Mouse (Mus musculus): ENCODE measurements around the gene Rbm11. TPM values are rescaled to one million over a fixed set of nuclear protein-coding genes. Genes with fewer than 3 reads are reported as not detected.

The Rbm11 gene
- polyA plus RNA-seq (2016; fragmentation: Nextera tagmentation; extraction: Ambion mirVana) = 0.82 and 1.8 TPM in 2 replicates

DNA sequence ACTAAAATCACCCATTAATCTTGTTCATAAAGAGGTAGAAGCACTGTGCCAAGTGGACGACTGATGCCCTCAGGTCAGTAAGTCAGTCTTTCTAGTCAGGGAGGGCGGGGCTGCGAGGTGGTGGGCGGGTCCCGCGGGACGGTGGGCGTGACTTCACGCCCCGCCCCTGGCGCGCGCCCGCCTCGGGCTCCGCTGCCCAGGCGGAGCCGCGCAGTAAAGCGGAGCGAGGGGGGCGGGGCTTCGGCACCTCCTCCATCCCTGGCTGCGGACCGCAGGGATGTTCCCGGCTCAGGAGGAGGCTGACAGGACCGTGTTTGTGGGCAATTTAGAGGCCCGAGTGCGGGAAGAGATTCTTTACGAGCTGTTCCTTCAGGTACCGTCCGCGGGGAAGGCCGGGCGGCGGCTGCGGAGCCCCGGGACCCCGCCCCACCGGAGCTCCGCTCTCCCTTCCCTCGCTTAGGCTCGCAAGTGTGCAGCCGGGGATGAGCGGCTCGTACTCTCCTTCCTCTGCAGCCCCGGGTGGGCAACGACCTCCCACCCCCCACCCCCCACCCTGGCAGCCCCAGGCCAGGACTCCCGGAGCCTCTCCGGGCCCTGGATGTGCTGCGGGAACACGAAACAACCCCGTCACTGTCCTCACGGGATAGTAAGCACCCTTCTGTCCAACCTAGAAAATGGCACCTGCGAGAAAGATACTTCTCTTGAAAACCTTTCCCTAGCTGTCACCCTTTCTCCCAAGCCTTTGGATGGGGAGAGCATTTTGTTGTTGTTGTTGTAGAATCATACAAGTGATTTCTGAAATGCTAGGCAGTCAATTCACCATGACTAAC lies at the start of gene Rbm11:
Rbm11 (plus strand) TSS at position 174 of the 830 bp plus-strand sequence.
- Histone ChIP-seq H3K4me3 (peak within 1 kb of the TSS; percentile 66), H3K9ac (peak within 1 kb of the TSS; percentile 71), H3K4me1 (peaks cover 4% of the 10 kb centered on the region; the same call in 1 of the 2 replicates), H3K4me2 (replicated peaks) (peak within 1 kb of the TSS; percentile 75), H3K9me3 (replicated peaks) (no peaks in the 10 kb centered on the region), H3K36me3 (no peaks in the 10 kb centered on the region), H3K27me3 (no peaks in the 10 kb centered on the region; the same call in 1 of the 2 replicates), H3K27ac (0 out of 2 replicates have a peak within 1 kb of the TSS, but pooled peaks have one; percentile 30)
- peak; percentile 98 for ATAC-seq (ENCODE audit: low FRiP score)
- under 1% methylated on average over 55 of the region's 55 CpGs for WGBS

DNA sequence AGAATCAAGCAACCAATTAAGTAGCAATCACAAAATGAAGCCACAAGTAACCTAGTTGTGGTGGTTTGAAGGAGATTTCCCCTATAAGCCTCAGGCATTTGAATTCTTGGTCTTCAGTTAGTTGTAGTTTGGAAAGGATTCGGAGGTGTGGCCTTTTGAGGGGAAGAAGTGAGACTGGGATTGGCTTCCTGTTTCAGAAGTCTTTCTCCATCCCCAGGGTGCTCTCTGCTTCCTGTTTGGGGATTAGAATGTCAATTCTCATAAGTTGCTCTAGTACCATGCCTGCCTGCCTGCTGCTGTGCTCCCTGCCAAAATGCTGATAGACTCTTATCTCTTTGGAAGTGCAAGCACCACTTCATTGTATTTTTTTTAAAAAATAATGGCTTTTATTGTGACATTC lies 47.3 kb upstream of the Rbm11 start:
- ATAC-seq (ENCODE audit: low FRiP score) = no peak
- 84% methylated on average over 1 of the region's 1 CpGs for WGBS

DNA sequence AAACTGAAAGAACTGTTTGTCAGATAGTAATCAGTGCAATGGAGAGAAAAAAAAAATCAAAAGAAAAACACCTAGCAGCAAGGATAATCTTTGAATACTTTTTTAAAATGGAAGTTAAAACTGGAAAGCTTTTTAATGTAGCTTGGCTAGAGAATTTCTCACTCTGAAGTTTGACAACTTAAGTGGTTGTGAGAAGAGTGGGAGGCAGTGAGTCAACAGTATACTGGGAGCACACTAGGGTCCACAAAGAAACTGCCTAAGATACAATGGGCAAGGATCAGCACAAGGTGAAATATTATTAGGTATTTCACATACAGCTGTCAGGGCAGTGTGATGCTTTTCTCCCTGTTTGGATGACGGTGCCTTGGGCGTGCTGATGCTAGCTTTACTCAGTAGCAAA lies 29.7 kb upstream of the Rbm11 start:
- H3K27me3 ChIP-seq = no peaks in the 10 kb centered on the region
- H3K27ac ChIP-seq = no peak overlapping the region
- no peak for ATAC-seq (ENCODE audit: low FRiP score)
- no peak overlapping the region for H3K4me2 ChIP-seq (replicated peaks)
- no peaks in the 10 kb centered on the region for H3K9me3 ChIP-seq (replicated peaks)
- H3K9ac ChIP-seq = no peak overlapping the region
- H3K4me1 ChIP-seq = no peaks in the 10 kb centered on the region
- no peaks in the 10 kb centered on the region for H3K36me3 ChIP-seq
- 88% methylated on average over 2 of the region's 2 CpGs for WGBS
- no peak overlapping the region for H3K4me3 ChIP-seq

More for the DNA sequence above, 47.3 kb upstream of the Rbm11 start:
- no peaks in the 10 kb centered on the region for H3K9me3 ChIP-seq (replicated peaks)
- no peaks in the 10 kb centered on the region for H3K4me1 ChIP-seq
- H3K4me3 ChIP-seq = no peak overlapping the region
- H3K27me3 ChIP-seq = no peaks in the 10 kb centered on the region
- H3K4me2 ChIP-seq (replicated peaks) = no peak overlapping the region
- H3K9ac ChIP-seq = no peak overlapping the region
- H3K27ac ChIP-seq = no peak overlapping the region
- H3K36me3 ChIP-seq = no peaks in the 10 kb centered on the region

DNA sequence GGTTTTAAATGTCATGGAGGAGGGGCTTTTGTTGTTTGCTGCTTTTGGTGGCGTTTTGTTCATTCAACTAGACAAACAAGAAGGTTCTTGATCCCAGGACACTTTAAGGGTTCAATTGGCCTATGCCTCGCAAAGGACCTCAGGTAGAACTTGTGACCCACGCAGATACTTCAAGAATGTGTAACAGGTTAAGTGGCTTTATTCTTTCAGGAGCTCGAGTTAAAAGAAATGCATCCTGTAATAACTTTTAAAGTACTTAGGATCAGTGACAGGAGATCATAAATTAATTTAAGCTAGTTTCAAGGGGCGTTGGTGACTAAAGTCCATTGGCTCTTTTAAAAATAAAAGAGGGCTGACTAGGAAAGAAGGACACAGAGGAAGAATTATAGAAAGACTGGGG lies 10.4 kb upstream of the Rbm11 start:
- no peak for ATAC-seq (ENCODE audit: low FRiP score)
- Histone ChIP-seq H3K9me3 (replicated peaks) (no peaks in the 10 kb centered on the region), H3K9ac (no peak overlapping the region), H3K27ac (no peak overlapping the region), H3K36me3 (no peaks in the 10 kb centered on the region), H3K27me3 (no peaks in the 10 kb centered on the region), H3K4me1 (no peaks in the 10 kb centered on the region), H3K4me3 (no peak overlapping the region), H3K4me2 (replicated peaks) (no peak overlapping the region)
- WGBS = 87% methylated on average over 5 of the region's 5 CpGs

DNA sequence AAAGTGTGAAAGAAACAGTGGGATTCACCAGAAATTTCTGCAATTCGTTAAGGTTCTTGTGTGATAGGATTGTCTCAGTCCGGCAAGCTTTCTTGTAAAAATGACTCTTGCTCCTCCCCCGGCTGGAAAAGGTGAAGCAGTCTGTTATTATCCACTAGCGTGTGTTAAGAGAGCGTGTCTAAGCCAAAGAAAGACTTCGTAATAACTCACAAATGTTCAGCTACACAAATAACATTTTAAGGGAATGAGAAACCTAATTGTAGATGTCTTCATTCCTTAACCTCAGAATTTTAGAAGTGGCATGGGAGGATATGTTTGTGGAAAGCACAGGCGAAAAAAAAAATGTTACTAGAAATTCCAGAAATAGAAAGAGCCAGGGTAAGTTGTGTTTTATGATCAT lies 6.7 kb upstream of the Rbm11 start, which contains the start of gene Lipi:
Lipi (minus strand) TSS at position 101 of the 400 bp plus-strand sequence.
- no peaks in the 10 kb centered on the region for H3K4me1 ChIP-seq
- H3K4me3 ChIP-seq = no peak within 1 kb of the TSS
- WGBS = 85% methylated on average over 7 of the region's 7 CpGs

DNA sequence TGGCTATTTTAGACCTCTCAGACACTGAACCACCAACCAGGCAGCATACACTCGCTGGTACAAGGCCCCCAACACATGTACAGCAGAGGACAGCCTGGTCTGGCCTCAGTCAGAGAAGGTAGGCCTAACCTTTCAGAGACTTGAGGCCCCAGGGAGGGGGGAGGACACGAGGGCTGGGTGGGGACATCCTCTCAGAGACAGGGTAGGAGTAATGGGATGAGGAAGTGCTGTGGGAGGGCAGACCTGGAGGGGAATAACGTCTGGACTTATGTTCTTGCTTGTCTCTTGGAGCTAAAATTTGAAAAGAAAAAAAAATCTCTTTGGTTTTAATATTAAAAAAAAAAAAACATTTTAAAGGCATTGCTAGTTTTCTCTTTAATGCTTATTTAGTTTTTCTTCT lies 6.2 kb upstream of the Rbm11 start:
- Histone ChIP-seq H3K4me1 (no peaks in the 10 kb centered on the region), H3K9me3 (replicated peaks) (no peaks in the 10 kb centered on the region), H3K9ac (no peak overlapping the region), H3K4me3 (no peak overlapping the region), H3K4me2 (replicated peaks) (no peak overlapping the region), H3K27ac (no peak overlapping the region), H3K27me3 (no peaks in the 10 kb centered on the region), H3K36me3 (no peaks in the 10 kb centered on the region)
- 41% methylated on average over 3 of the region's 3 CpGs for WGBS
- ATAC-seq (ENCODE audit: low FRiP score) = no peak

More for the DNA sequence above, 6.7 kb upstream of the Rbm11 start, which contains the start of gene Lipi:
- no peak within 1 kb of the TSS for H3K27ac ChIP-seq
- no peaks in the 10 kb centered on the region for H3K27me3 ChIP-seq
- no peak for ATAC-seq (ENCODE audit: low FRiP score)
- no peaks in the 10 kb centered on the region for H3K9me3 ChIP-seq (replicated peaks)
- no peak within 1 kb of the TSS for H3K4me2 ChIP-seq (replicated peaks)
- H3K9ac ChIP-seq = no peak within 1 kb of the TSS
- no peaks in the 10 kb centered on the region for H3K36me3 ChIP-seq

DNA sequence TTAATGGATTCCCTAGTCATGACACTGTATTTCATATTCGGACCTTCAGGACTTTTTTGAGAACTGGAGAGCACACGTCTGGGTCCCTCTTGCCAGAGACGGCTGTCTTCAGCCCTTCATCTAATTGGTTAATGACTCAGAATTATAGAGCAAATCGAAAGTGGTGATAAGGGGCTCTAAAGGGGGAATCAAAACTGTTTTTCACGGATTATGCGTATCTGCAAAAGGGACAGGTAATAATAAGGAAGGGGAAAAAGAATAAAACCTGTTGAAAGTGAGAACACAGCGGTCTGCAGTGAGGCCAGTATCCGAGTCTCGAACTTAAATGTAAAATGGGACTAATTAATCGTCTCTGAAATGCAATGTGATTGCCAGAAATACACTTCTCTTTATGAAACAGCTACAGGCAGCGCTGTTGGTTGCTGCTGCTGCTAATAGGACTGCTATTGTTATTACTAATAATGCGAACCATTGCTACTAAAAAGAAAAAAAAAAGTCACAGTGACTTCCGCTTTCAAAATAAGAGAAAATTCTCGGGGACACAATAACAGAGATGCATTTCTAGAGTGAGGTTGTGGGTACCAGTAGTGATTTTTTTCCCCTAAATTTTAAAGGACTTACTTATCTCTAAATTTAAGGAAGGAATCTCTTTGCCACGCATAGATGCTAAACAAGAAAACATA lies 998 bp downstream of the Rbm11 start:
- ATAC-seq (ENCODE audit: low FRiP score) = 0 out of 2 replicates have a peak, but pooled peaks have one; percentile 8
- Histone ChIP-seq H3K27ac (no peak overlapping the region), H3K36me3 (no peaks in the 10 kb centered on the region), H3K4me2 (replicated peaks) (peak overlapping the region; percentile 75), H3K27me3 (no peaks in the 10 kb centered on the region; the same call in 1 of the 2 replicates), H3K9me3 (replicated peaks) (no peaks in the 10 kb centered on the region), H3K9ac (peak overlapping the region; percentile 71), H3K4me3 (peak overlapping the region; percentile 66), H3K4me1 (peaks cover 4% of the 10 kb centered on the region; the same call in 1 of the 2 replicates)
- 14% methylated on average over 15 of the region's 15 CpGs for WGBS

DNA sequence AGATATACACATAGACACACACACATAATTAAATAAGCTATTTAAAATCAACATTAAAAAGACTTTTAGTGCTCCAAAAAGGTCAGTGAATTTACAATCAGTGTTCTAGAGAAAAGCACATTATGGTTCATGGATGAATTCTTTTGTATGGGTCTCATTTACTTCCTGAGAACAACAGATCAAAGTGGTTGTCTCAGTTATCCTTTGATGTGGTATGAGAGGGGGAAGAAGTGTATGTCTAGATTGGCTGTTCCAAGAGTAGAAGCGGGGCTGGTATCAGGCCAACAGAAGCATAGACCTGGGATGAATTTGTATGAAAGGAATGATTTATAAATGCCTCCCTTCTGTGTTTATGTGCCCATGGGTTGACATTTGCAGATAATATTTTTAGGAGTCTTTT lies 13.8 kb downstream of the Rbm11 start:
- H3K4me2 ChIP-seq (replicated peaks) = no peak overlapping the region
- H3K9me3 ChIP-seq (replicated peaks) = no peaks in the 10 kb centered on the region
- no peaks in the 10 kb centered on the region for H3K4me1 ChIP-seq
- H3K36me3 ChIP-seq = no peaks in the 10 kb centered on the region
- no peak overlapping the region for H3K4me3 ChIP-seq
- WGBS = 84% methylated on average over 1 of the region's 1 CpGs
- no peak for ATAC-seq (ENCODE audit: low FRiP score)
- no peak overlapping the region for H3K9ac ChIP-seq
- no peak overlapping the region for H3K27ac ChIP-seq
- H3K27me3 ChIP-seq = no peaks in the 10 kb centered on the region

GRCm38 (mm10) chr16:75612561-75612960 lies 19.9 kb downstream of the Rbm11 start:
- no peak overlapping the region for H3K9ac ChIP-seq
- H3K9me3 ChIP-seq (replicated peaks) = no peaks in the 10 kb centered on the region
- H3K27me3 ChIP-seq = no peaks in the 10 kb centered on the region
- H3K4me2 ChIP-seq (replicated peaks) = no peak overlapping the region
- H3K27ac ChIP-seq = no peak overlapping the region
- no peaks in the 10 kb centered on the region for H3K36me3 ChIP-seq
- ATAC-seq (ENCODE audit: low FRiP score) = no peak
- H3K4me3 ChIP-seq = no peak overlapping the region
- no peaks in the 10 kb centered on the region for H3K4me1 ChIP-seq

- Histone ChIP-seq H3K4me3 (no peak overlapping the region), H3K27me3 (no peaks in the 10 kb centered on the region), H3K27ac (no peak overlapping the region), H3K36me3 (no peaks in the 10 kb centered on the region), H3K4me1 (no peaks in the 10 kb centered on the region), H3K9ac (no peak overlapping the region), H3K4me2 (replicated peaks) (no peak overlapping the region), H3K9me3 (replicated peaks) (no peaks in the 10 kb centered on the region)
- ATAC-seq (ENCODE audit: low FRiP score) = peak; percentile 40; the same call in 1 of the 2 replicates
- 77% methylated on average over 2 of the region's 2 CpGs for WGBS
These were observed 25.2 kb downstream of the Rbm11 start for GRCm38 (mm10) chr16:75617651-75618349.

DNA sequence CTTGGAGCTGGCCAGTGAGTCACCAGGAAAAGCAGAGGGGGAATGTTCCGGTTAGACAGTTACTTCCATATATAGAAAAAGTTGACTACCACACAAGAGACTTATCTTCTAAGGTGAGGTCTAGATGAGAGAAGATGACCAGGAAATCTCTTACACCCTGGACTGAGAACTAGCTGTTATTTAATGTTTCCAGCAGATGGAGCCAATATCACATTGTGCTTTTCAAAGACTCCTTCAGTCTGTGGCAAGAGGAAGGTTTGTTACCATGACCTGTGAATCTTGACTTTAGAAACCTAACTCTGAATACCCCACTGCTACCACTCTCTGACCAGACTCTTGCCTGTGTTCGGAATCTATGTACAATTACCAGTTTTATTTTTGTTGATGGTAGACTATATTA lies 35.2 kb downstream of the Rbm11 start:
- no peak for ATAC-seq (ENCODE audit: low FRiP score)
- WGBS = 92% methylated on average over 2 of the region's 2 CpGs

More for the DNA sequence above, 35.2 kb downstream of the Rbm11 start:
- Histone ChIP-seq H3K27me3 (no peaks in the 10 kb centered on the region), H3K4me1 (no peaks in the 10 kb centered on the region), H3K9ac (no peak overlapping the region), H3K4me3 (no peak overlapping the region), H3K27ac (no peak overlapping the region), H3K4me2 (replicated peaks) (no peak overlapping the region), H3K36me3 (no peaks in the 10 kb centered on the region), H3K9me3 (replicated peaks) (no peaks in the 10 kb centered on the region)

All from hindbrain, embryonic 12.5 days (tissue).